Mouse (Mus musculus) embryo, embryonic 11.5 days (tissue): Measurements from ENCODE around the gene Zmym3.
"Not testable (repeated sequence)": the region's sequence is repeated elsewhere in the genome, so short reads cannot be mapped to it uniquely, and the experiment has no call there.

Experiments
- DNase-seq: peaks from one replicate; pipeline ENCODE4 v3.0.0-alpha.2; 2012; ENCODE audit warnings: low read depth, low spot score

Gene Zmym3

GRCm38 (mm10) chrX:101376190-101376968 is 44.3 kb downstream of the Zmym3 start, which contains the start of gene Gjb1:
TSS of gene Gjb1 (plus strand) at chrX:101376378.
- no peak for DNase-seq

- DNase-seq = no peak
Measured at GRCm38 (mm10) chrX:101372946-101373345, 47.7 kb downstream of the Zmym3 start.

GRCm38 (mm10) chrX:101370573-101370972 is 50.1 kb downstream of the Zmym3 start:
- no peak for DNase-seq

GRCm38 (mm10) chrX:101369001-101369400 is 51.6 kb downstream of the Zmym3 start:
- DNase-seq = no peak

GRCm38 (mm10) chrX:101358902-101359301 is 61.7 kb downstream of the Zmym3 start:
- DNase-seq = not testable (repeated sequence)
